ENCODE assay signal across 10 mouse cellular contexts in the genomic region with DNA sequence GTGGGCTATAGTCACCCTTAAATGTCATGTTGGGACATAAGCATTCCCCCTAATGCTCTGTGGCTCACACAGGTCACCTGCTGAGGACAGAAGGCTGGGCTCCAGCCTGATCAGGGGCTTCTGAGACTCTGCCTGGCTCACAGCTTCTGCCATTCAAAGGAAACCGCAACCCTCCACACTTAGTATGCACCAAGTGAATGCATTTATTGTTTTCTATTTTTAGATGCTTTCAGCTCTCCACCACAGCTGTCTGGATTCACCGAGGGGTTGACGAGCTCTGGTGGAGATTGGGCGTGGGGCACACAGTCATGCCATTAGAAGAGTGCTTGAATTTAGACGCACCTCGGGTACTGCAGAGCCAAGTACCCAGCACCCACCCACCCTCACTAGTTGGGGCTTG. TPM values are rescaled to one million over a fixed set of nuclear protein-coding genes. Genes with fewer than 3 reads are reported as not detected.
DNase-seq lines count a peak whose midpoint lies in the region; ATAC-seq lines count a peak whose summit lies in the region.
"Had no signal": no experiment of that assay in that cellular context is flagged by ENCODE, and none has a peak within 500 bp of the region (broad histone marks: within the 10 kb centered on the region; RNA-seq: fewer than 3 reads in every experiment).

No protein-coding gene starts in this region.

- H3K27me3 ChIP-seq in heart, embryonic 13.5 days (replicated peaks) = peaks cover 22% of the 10 kb centered on the region; the same call in 1 of the 2 replicates
- peaks cover 17% of the 10 kb centered on the region for H3K27me3 ChIP-seq in hindbrain, embryonic 10.5 days (ENCODE audit: insufficient read depth, poor library complexity, severe bottlenecking)
- peaks cover 49% of the 10 kb centered on the region for H3K27me3 ChIP-seq in liver, embryonic 15.5 days

- no peak overlapping the region for H3K27ac ChIP-seq in heart, embryonic 13.5 days (replicated peaks)
- H3K27ac ChIP-seq in hindbrain, embryonic 10.5 days = peak overlapping the region; percentile 98
- H3K27ac ChIP-seq in liver, embryonic 15.5 days (replicated peaks) = no peak overlapping the region

- WGBS in heart, embryonic 13.5 days = 18% methylated on average over 6 of the region's 6 CpGs
- WGBS in hindbrain, embryonic 10.5 days = 14% methylated on average over 6 of the region's 6 CpGs
- WGBS in liver, embryonic 15.5 days (ENCODE audit: insufficient replicate concordance) = 8% methylated on average over 6 of the region's 6 CpGs

- H3K9me3 ChIP-seq in heart, embryonic 13.5 days = no peaks in the 10 kb centered on the region
- no peaks in the 10 kb centered on the region for H3K9me3 ChIP-seq in hindbrain, embryonic 10.5 days
- no peaks in the 10 kb centered on the region for H3K9me3 ChIP-seq in liver, embryonic 15.5 days (replicated peaks)

- H3K4me1 ChIP-seq in heart, embryonic 13.5 days = peaks cover 22% of the 10 kb centered on the region
- peaks cover 46% of the 10 kb centered on the region for H3K4me1 ChIP-seq in hindbrain, embryonic 10.5 days (replicated peaks)
- H3K4me1 ChIP-seq in liver, embryonic 15.5 days (replicated peaks) = peaks cover 31% of the 10 kb centered on the region

- ATAC-seq in heart, embryonic 13.5 days (ENCODE audit: extremely low read depth, insufficient number of reproducible peaks, low FRiP score, low TSS enrichment) = no peak
- no peak for ATAC-seq in liver, embryonic 15.5 days (ENCODE audit: insufficient read depth)

- no peaks in the 10 kb centered on the region for H3K36me3 ChIP-seq in heart, embryonic 13.5 days
- peaks cover 43% of the 10 kb centered on the region for H3K36me3 ChIP-seq in hindbrain, embryonic 10.5 days
- no peaks in the 10 kb centered on the region for H3K36me3 ChIP-seq in liver, embryonic 15.5 days (replicated peaks)

- H3K9ac ChIP-seq in heart, embryonic 13.5 days = peak overlapping the region; percentile 88
- H3K9ac ChIP-seq in liver, embryonic 15.5 days = no peak overlapping the region

- peak overlapping the region; percentile 72 for H3K4me3 ChIP-seq in heart, embryonic 13.5 days
- H3K4me3 ChIP-seq in hindbrain, embryonic 10.5 days = peak overlapping the region; percentile 75
- H3K4me3 ChIP-seq in liver, embryonic 15.5 days (replicated peaks) = peak overlapping the region; percentile 55

- H3K4me2 ChIP-seq in heart, embryonic 13.5 days = peak overlapping the region; percentile 94
- H3K4me2 ChIP-seq in liver, embryonic 15.5 days = peak overlapping the region; percentile 75; the same call in 1 of the 2 replicates

- DNase-seq in heart, adult 8-10 months (ENCODE audit: low spot score) = no peak
- peak; percentile 42 for DNase-seq in MN1 (ENCODE audit: low spot score)
- no peak for DNase-seq in hindbrain, embryonic 10.5 days (ENCODE audit: low spot score)
- no peak for DNase-seq in urinary bladder, adult 18-20 months (ENCODE audit: low spot score in 2 of 2)
- DNase-seq in adrenal gland, postnatal 25 days = no peak
- no peak for DNase-seq in frontal cortex, postnatal 14 days (ENCODE audit: low spot score in 2 of 2)

RNA-seq across cellular contexts. Expression of a gene that starts 1.0 kb away (rescaled TPM):
- polyA plus RNA-seq in heart, embryonic 13.5 days (2015; fragmentation: Nextera tagmentation; extraction: Ambion mirVana) = 2.5 and 2.6 TPM in 2 replicates
- 1 to 10 TPM in 1 of 4 experiments, not detected in 3; 2.4 TPM for total RNA-seq in heart, adult 8-10 months (2022)
- 10.0 and 15.1 TPM in 2 replicates for polyA plus RNA-seq in hindbrain, embryonic 10.5 days (2016; fragmentation: Nextera tagmentation; extraction: Ambion mirVana)
- polyA plus RNA-seq in liver, embryonic 15.5 days (2015; fragmentation: Nextera tagmentation; extraction: Ambion mirVana) = 112 and 131 TPM in 2 replicates
- not detected in 2 replicates for total RNA-seq in adrenal gland, postnatal 25 days (2021)
- polyA plus RNA-seq: C2C12 had no signal

RNA-seq across cellular contexts. Expression of a gene that starts 1.1 kb away (rescaled TPM):
- 15.8 and 16.4 TPM in 2 replicates for polyA plus RNA-seq in heart, embryonic 13.5 days (2015; fragmentation: Nextera tagmentation; extraction: Ambion mirVana)
- under 1 TPM in 3 of 4 experiments, not detected in 1; 0.19 to 0.41 (median 0.29) TPM for total RNA-seq in heart, adult 8-10 months (2022)
- polyA plus RNA-seq in hindbrain, embryonic 10.5 days (2016; fragmentation: Nextera tagmentation; extraction: Ambion mirVana) = 122 and 205 TPM in 2 replicates
- 5.8 and 6.1 TPM in 2 replicates for polyA plus RNA-seq in liver, embryonic 15.5 days (2015; fragmentation: Nextera tagmentation; extraction: Ambion mirVana)
- 0.49 and 1.2 TPM in 2 replicates for total RNA-seq in adrenal gland, postnatal 25 days (2021)

RNA-seq across cellular contexts. Expression of a gene that starts 12.7 kb away (rescaled TPM):
- 0.25 and 0.96 TPM in 2 replicates for polyA plus RNA-seq in heart, embryonic 13.5 days (2015; fragmentation: Nextera tagmentation; extraction: Ambion mirVana)
- under 1 TPM in 1 of 4 experiments, not detected in 3; 0.57 TPM for total RNA-seq in heart, adult 8-10 months (2022)
- polyA plus RNA-seq in hindbrain, embryonic 10.5 days (2016; fragmentation: Nextera tagmentation; extraction: Ambion mirVana) = not detected in 2 replicates
- polyA plus RNA-seq in liver, embryonic 15.5 days (2015; fragmentation: Nextera tagmentation; extraction: Ambion mirVana) = 211 and 227 TPM in 2 replicates
- not detected in 2 replicates for total RNA-seq in adrenal gland, postnatal 25 days (2021)
- polyA plus RNA-seq: C2C12 had no signal

RNA-seq across cellular contexts. Expression of a gene that starts 17.3 kb away (rescaled TPM):
- polyA plus RNA-seq in heart, embryonic 13.5 days (2015; fragmentation: Nextera tagmentation; extraction: Ambion mirVana) = not detected in 2 replicates
- 10 to 100 TPM; 12.7 to 46.8 (median 17.8) TPM for total RNA-seq in heart, adult 8-10 months (2022)
- polyA plus RNA-seq in hindbrain, embryonic 10.5 days (2016; fragmentation: Nextera tagmentation; extraction: Ambion mirVana) = not detected in 2 replicates
- not detected in 2 replicates for polyA plus RNA-seq in liver, embryonic 15.5 days (2015; fragmentation: Nextera tagmentation; extraction: Ambion mirVana)
- total RNA-seq in adrenal gland, postnatal 25 days (2021) = 420 and 469 TPM in 2 replicates
- total RNA-seq: common myeloid progenitor, adult 5-6 weeks had no signal
- polyA plus RNA-seq: C2C12 had no signal

RNA-seq across cellular contexts. Expression of a gene that starts 19.1 kb away (rescaled TPM):
- polyA plus RNA-seq in heart, embryonic 13.5 days (2015; fragmentation: Nextera tagmentation; extraction: Ambion mirVana) = 122 and 141 TPM in 2 replicates
- 10 to 100 TPM; 45.4 to 57.7 (median 49.9) TPM for total RNA-seq in heart, adult 8-10 months (2022)
- polyA plus RNA-seq in hindbrain, embryonic 10.5 days (2016; fragmentation: Nextera tagmentation; extraction: Ambion mirVana) = 288 and 338 TPM in 2 replicates
- polyA plus RNA-seq in liver, embryonic 15.5 days (2015; fragmentation: Nextera tagmentation; extraction: Ambion mirVana) = 120 and 133 TPM in 2 replicates
- 224 and 249 TPM in 2 replicates for total RNA-seq in adrenal gland, postnatal 25 days (2021)

Comparison
In these comparisons a context has a peak if more than half of its experiments do, and no peak if none do; other contexts are left out.
1. RNA of a gene that starts 12.7 kb away (polyA plus RNA-seq): 211 to 227 TPM in liver, embryonic 15.5 days; 0.25 to 0.96 TPM in heart, embryonic 13.5 days and not detected in hindbrain, embryonic 10.5 days; every median in the first group is over 100 times any median in the second.
2. Peak in every context shown above with its lines, with median percentiles within 50 percentile points of each other: H3K4me3 ChIP-seq.